Mouse (Mus musculus) left cerebral cortex, postnatal 14 days (tissue): ENCODE results near the gene Rgl2. TPM values are rescaled to one million over a fixed set of nuclear protein-coding genes. Genes with fewer than 3 reads are reported as not detected.
"Not testable (repeated sequence)": the region's sequence is repeated elsewhere in the genome, so short reads cannot be mapped to it uniquely, and the experiment has no call there.

Experiments
- DNase-seq, 2 experiments: peaks; one replicate each; pipeline ENCODE4 v3.0.0; 2021 to 2022; ENCODE audit warnings: low spot score in 2 of 2, mixed read lengths in 1 of 2
- intact Hi-C: fragments of 180-260 bp; cut with DNase I; formaldehyde crosslinking; loops from one replicate; pipeline ENCODE4 v1.15.1; 2025
- total RNA-seq, 2 experiments: library from RNA; stranded (reverse); gene quantifications; 2 replicates each; pipeline ENCODE4 v1.2.3; 2021

Gene Rgl2
- total RNA-seq, 2 experiments from 2014 or later, result 65.1 to 68.3 TPM

DNA sequence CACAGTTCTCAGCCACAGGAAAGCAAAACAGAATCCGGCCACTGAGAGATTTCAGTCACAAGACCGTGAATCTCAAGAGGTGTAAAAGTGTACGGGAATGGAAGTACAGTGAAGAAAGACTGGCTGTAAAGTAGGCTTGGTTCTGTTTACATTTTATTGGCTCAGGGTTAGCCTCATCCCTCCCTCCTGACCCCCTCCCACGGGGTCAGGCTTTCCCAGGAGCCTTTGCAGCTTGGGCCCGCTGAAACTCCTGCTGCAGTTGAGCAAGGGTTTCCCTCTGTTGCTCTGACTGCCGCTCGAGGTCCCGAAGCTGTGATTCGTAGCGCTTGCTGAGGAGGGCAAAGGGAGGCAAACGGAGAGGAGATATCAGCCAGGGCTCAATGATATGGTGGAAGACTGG is 9.4 kb downstream of the Rgl2 start:
- no peak for DNase-seq
- intact Hi-C loops, result no loop called here

DNA sequence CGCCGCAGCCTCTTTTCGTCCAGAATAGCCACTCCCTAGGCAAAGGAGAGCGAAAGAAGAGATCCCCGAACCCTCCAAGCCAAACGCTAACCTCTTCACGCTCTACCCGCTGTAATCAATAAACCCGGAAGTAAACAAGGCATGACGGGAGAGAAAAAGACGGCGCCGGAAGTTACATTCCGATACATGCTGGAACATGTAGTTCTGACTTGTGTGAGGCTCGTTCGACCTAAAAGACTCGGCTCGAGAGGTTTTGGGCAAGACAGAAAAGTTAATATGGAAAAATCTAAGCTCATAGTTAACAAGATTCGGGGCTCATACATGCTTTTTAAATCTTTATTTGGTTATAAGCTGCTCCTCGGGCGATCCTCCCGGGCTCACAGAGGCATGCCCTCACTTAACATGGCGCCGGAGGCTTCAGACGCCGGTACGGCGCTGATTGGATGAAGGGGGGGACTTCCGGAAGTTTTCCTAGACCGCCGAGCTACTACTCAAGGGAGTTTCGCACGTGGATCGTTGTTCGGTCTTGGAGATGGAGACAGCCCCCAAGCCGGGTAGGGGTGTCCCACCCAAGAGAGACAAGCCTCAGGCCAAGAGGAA is 11.0 kb downstream of the Rgl2 start, which contains the start of the genes Pfdn6 and Wdr46:
Gene Pfdn6 (minus strand): TSS at position 138 of the 600 bp plus-strand sequence.
Gene Wdr46 (plus strand): TSS at position 455 of the 600 bp plus-strand sequence.
- DNase-seq, result peak; percentile 87 to 90
- intact Hi-C loops, result no loop called here

DNA sequence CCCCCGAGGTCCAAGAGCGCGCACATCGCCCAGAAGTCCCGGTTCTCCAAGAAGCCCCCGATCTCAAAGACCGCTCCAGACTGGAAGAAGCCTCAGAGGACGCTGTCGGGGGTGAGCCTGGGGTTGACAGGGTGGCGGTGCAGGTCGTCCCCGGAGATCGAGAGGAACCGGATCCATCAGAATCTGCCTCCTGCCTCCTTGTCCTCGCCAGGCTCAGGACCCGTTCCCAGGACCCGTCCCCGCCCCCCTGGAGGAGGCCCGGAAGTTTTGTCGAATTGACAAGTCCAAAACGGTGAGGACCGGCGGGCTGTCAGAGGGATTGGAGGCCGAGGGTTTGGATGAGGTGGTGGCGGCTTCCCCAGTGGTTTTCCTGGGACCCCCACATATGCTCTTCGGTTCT is 11.6 kb downstream of the Rgl2 start:
- DNase-seq, result no peak
- intact Hi-C loops, result no loop called here

DNA sequence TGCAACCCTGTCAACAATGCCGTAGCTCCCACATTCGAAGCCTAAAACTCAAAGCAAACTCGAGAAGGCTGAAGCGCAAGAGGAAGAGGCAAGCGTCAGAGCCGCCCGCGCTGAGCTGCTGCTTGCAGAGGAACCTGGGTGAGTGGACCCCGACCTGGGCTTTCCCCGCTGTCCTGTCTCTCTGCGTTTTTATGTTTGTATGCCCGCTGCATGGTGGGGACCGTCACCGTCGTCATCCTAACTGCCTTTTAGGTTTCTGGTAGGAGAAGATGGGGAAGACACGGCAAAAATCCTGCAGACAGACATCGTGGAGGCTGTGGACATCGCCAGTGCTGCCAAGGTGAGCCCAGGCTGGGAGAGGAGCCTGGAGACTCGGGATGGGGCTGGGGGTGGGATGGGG is 12.0 kb downstream of the Rgl2 start:
- no peak for DNase-seq
- intact Hi-C loops, result no loop called here

DNA sequence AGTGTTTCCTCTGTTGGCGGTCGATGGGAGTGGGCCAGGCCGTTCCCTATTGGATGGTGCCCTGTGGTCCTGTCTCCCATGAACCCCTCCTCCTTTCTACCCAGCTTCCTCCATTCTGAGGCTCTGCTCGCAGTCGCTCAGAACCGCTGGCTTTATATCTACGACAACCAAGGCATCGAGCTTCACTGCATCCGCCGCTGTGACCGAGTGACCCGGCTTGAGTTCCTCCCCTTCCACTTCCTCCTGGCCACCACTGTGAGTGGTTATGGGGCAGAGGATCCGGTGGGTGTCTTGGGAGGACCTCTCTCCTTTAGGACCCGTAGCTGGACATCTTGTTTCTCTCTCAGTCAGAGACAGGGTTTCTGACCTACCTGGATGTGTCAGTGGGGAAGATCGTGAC is 14.1 kb downstream of the Rgl2 start:
- DNase-seq, result no peak
- intact Hi-C loops, result no loop called here

DNA sequence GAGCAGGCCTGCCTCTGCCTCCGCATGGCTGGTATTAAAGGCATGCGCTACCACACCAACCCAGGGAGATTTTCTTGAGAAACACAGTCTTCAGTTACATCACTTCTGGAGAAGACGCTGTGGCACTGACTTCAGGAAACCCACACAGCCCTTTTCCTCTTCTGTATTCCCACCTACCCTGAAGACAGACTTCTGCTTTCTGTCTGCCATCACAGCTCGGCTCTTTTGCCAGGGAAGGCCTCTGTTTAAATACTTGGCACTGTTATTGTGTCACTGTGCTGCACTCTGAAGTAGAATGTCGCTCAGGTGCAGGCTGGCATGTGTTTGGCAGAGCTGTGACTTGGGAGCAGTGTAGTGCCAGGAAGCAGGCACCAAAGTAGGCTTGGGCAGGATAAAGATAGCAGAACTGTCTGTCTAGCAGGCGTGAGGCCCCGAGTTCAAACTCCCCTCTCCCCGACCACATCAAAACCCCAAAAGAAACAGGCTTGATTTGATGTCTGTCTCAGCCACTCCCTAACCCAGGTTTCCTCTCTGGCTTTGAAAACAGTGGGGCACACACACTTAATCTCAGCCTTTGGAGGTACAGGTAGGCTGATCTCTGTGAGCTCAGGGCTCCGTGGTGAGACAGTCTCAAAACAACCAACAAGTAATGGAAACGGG is 18.2 kb downstream of the Rgl2 start:
- intact Hi-C loops, result no loop called here
- no peak for DNase-seq

DNA sequence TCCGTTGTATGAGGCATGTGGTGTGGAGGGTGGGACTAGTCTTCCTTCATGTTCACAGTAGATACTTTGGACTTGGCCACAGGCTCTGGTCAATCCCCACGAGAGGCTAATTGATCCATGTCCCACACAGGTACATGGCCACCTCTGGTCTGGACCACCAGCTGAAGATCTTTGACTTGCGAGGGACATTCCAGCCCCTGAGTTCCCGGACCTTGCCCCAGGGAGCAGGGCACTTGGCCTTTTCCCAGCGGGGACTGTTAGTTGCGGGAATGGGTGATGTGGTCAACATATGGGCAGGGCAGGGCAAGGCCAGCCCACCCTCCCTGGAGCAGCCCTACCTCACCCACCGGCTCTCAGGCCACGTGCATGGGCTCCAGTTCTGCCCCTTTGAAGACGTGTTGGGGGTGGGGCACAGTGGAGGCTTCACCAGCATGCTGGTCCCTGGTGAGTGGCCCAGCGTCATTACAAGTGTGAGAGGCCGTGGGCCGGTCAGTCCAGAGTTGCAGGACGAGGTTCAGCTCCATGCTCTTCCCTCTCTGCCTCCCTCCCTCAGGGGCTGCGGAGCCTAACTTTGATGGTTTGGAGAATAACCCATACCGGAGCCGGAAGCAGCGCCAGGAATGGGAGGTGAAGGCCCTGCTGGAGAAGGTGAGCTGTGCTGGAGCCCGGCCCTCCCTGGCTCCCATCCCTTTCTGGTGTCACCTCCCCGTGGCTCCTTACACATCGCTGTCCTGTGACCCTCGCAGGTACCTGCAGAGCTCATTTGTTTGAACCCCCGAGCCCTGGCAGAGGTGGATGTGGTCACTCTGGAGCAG is 19.0 kb downstream of the Rgl2 start:
- intact Hi-C loops, result no loop called here
- DNase-seq, result no peak

DNA sequence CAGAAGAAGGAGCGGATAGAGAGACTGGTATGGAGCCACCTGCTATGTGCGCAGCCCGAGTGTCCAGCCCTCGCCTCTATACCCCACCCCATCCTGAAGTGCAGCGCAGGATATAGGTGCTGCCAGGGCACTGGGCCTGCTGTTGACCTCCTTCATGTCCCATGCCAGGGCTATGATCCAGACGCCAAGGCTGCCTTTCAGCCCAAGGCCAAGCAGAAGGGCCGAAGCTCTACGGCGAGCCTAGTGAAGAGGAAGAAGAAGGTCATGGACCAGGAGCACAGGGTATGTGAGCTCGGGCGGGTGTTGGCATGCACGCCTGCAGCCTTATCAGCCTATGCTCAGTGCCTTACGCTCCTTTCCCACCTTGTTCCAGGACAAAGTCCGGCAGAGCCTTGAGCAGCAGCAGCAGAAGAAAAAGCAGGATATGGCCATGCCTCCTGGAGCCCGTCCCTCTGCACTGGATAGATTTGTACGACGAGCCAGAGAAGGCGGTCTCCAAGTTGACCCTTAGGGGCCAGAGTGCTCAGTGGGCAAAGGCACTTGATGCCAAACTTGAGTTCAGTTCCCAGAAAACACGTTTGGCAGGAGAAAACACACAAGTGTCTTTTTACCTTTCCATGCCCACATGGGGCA is 19.7 kb downstream of the Rgl2 start:
- DNase-seq, result no peak
- intact Hi-C loops, result no loop called here

DNA sequence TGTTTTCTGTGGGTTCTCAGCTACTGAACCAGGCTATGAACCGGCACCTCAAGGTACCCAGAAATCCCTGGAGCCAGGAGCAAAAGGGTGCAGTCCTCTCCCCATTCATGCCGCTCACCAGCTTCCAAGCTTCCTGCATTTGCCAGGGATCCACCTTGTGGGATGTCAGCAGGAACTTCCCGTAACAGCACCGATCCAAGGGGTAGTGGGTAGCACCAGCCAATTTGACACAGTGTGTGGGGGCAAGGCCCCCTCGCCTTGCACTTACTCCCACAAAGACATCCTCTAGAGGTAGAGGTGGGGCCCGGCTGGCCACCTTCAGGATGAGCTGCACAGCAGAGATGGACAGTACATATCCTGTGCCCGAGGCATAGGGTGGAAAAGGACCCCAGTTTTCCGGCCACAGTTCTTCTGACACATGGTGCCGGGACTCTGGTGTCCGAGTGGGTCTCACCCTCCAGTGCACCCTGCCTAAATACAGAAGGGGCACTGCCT is 20.8 kb downstream of the Rgl2 start:
- intact Hi-C loops, result no loop called here
- no peak for DNase-seq

DNA sequence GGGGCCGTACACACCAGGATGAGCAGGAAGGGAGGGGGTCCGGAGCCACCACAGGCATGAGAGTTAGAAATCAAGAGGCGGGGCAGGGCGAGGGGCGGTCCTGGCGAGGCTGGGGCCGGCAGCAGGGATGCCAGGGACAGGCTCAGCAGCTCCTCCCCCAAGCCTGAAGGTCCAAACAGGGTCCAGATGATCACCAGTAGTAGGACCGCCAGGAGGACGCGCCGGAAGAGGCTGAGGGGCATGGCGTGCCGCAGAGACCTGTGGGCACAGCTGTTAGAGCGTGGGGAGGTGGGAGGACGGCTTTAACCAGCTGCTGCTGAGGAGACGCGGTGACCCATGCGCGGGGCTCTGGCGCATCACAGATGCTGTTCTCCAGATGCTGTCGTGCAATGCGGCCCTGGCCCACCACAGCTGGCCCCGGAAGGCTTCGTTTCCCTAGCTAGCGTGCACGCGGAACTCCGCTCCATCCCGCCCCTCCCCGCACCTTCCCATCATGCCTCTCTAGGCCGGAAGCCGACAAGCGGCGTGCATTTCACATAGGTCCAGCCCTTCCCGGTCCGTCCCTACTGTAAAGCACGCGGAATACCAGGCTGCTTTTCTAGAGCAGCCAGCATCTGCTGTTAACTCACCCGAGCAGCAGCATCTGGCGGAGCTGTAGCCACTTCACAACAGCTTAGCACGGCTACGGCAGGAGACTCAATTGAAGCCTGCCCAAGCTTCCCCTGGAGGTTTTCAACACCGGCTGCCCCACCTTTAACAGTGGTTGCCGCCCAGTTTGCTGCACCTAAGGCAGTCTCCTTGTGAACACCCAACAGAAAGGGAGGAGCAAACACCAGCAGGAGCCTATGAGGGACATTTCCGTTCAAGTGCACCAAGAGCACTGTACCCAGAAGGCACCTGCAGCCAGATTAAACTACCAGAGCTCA is 21.9 kb downstream of the Rgl2 start, which contains the start of gene B3galt4:
Gene B3galt4 (minus strand): TSS at position 468 of the 926 bp plus-strand sequence.
- DNase-seq, result peak; percentile 83 to 86
- intact Hi-C loops, result no loop called here

DNA sequence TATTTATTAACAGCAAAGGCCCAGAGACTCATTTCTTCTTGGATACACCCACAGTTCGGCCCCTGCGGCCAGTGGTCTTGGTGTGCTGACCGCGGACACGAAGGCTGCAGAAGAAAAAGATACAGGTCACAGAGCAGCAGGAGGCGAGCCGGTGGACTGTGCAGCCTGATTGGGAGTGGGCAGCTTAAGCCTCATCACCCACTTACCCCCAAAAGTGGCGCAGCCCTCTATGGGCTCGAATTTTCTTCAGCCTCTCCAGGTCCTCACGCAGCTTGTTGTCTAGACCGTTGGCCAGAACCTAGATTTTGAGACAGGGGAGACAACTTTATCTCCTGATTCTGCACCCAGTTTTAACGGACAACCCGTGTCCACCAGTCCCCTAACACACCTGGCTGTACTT is 22.7 kb downstream of the Rgl2 start:
- intact Hi-C loops, DNase-seq: not testable (repeated sequence)

DNA sequence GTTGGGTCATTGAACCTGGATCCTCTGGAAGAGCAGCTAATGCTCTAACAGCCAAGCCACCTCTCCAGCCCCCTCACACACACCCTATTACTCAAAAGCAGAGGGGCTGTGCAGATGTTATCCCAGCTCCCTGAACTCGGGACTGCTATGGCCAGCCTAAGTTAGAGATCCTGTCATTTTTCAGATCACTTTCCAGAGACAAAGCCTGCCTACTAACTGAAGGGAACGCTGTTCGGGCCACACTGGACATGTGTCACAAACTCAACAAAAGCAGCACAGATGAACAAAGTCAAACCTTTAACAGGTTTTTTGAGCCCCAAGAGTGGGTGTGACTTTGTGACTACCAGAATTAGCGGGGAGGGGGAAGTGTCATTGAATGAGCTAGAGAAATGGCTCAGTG is 23.5 kb downstream of the Rgl2 start:
- DNase-seq, result no peak
- intact Hi-C loops, result no loop called here

DNA sequence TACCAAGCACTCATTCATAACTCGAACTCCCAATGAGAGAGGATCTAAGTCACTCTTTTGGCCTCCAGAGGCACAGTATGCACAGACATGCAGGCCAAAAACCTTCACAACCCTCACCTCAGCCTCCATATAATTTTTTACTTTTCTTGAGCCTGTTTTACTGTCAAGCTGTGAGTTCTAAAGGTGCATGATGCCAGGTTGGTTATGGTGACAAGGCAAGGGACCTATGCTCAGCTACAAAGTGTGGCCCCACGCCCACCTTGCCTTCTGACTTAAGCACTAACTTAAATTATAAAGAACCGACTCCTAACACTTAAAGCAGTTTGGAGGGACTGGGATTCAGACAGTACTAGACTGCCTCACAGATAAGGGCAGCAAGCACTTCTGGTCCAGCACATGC is 24.0 kb downstream of the Rgl2 start:
- DNase-seq, result no peak

DNA sequence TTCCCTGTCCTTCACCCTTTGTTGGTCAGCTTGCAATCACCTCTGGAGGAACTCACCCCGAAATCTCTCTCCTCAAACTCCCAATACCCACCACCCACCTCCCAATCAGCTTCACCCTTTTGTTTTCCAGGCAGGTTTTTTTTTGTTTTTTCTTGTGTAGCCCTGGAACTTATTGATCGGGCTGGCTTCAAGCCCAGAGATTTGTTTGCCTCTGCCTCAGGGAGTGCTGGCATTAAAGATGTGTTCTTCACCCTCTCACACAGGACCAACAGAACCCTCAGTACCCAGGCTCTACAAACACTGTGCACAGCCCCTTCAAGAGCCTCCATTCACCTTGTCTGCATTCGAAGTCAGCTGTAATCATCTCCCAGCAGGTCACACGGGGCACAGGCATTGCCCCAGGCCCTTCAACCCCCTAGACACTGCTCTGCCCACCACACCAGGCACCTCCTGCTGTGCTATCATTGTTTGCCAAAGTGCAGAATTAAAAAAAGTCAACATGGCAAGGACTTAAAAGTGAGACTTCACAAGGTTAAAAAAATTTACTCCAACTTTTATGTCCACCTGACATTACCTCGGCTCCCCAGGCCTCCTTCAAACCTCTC is 24.7 kb downstream of the Rgl2 start:
- intact Hi-C loops, result no loop called here
- no peak for DNase-seq

More for the DNA sequence above, 24.0 kb downstream of the Rgl2 start:
- intact Hi-C loops, result no loop called here

DNA sequence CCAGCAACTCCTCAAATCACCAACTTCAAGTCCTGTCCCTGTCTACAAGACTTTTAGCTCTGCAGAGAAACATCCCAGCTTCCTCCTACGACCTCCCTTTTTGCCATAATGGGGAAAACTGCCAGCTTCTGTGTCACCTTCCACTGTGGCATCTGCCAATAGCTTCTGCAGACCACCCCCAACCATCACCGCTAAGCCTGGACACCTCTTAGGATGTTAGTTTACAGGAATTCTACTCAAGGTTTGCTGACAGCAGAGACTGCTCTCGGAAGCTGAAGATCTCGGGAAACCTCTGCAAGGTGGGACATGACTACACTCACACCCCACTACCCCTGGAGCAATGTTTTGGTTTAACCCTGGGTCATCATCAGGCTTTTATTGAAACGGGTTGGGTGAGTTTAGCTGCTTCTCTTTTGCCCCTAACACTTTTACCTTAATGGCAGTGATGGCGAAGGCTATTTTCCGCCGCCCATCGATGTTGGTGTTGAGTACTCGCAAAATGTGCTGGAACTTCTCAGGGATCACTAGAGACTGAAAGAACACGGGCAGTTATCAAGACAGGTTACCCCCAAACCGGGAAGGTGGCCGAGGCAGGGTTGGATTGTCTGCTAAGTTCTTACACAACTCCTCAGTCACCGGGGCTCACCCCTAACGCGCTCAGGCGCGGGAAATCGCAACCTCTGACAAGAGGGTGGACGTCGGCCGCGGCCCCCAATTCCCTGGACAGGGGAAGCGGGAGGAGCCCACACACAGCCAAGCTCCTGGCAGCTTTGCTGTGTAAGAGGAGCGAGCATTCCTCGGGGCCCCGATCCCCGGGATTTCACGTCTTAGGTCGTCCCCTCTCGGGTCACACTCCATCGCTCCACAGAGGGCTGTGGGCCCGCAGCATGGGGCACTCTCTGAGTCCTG is 25.6 kb downstream of the Rgl2 start:
- no peak for DNase-seq
- intact Hi-C loops, result loop anchor here (5.0 kb wide), 1 partner anchor 67 kb away; the partner anchor contains the start of gene Ring1

DNA sequence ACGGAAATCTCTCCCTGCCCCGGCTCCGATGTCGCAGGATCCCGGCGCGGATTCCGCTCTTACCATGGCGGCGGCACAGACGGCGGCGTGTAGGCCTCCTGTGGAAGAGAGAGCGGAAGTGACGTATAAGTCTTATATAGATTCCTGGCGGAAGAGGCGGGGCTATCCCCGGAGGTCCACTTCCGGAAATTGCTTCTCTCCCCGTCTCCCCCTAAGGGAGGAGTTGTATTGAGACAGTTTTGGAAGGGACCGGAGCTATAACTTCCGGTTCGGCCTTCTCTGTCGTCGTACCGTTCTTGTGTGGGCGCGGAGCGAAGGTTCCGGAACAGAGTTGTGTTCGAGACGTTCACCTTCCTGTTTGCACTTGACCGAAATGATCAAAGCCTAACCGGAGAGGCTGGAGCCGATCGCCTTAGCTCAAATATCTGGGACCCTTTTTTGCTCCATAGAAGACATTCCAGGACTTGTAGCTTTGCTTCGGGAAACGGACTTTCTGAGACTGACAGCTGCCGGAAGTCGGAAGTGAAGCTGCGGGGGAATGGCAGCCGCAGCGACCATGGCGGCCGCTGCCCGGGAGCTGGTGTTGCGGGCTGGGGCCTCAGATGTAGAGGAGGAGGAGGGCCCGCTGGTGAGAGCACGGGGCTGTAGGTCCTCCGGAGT is 26.3 kb downstream of the Rgl2 start, which contains the start of the genes Vps52 and Rps18:
Gene Vps52 (plus strand): TSS at position 258 of the 660 bp plus-strand sequence.
Gene Rps18 (minus strand): TSS at position 447 of the 660 bp plus-strand sequence.
- intact Hi-C loops, result loop anchor here (5.0 kb wide), 1 partner anchor 67 kb away; the partner anchor contains the start of gene Ring1

More for the DNA sequence above, 26.3 kb downstream of the Rgl2 start, which contains the start of the genes Vps52 and Rps18:
- DNase-seq, result peak; percentile 97 to 99
